Comparison of ENCODE assay signal across 8 mouse cellular contexts in genomic region chr13:60480731-60481431, GRCm38 (mm10).
A peak's percentile ranks its signal among the peaks of the same experiment; 100 is the strongest.
DNase-seq lines count a peak whose midpoint lies in the region; ATAC-seq and TF ChIP-seq lines count a peak whose summit lies in the region.

No protein-coding gene starts in this region.

- 6% methylated on average over 21 of the region's 21 CpGs for WGBS in forebrain, embryonic 10.5 days
- WGBS in intestine, embryonic 16.5 days = 8% methylated on average over 21 of the region's 21 CpGs
- 9% methylated on average over 21 of the region's 21 CpGs for WGBS in lung, embryonic 16.5 days

- intact Hi-C loops in gastrocnemius, adult 2 months (cut with DNase I) = no loop called here

- H3K4me3 ChIP-seq in gastrocnemius, adult 2 months = peak overlapping the region; percentile 65
- H3K4me3 ChIP-seq in forebrain, embryonic 10.5 days = peak overlapping the region; percentile 39
- H3K4me3 ChIP-seq in intestine, embryonic 16.5 days (ENCODE audit: low read length) = peak overlapping the region; percentile 39
- peak overlapping the region; percentile 29 for H3K4me3 ChIP-seq in lung, embryonic 16.5 days (ENCODE audit: low read length)

- peak; percentile 66 for ATAC-seq in intestine, embryonic 16.5 days
- ATAC-seq in lung, embryonic 16.5 days (ENCODE audit: low read depth) = peak; percentile 58

- peaks cover 28% of the 10 kb centered on the region for H3K4me1 ChIP-seq in forebrain, embryonic 10.5 days
- H3K4me1 ChIP-seq in intestine, embryonic 16.5 days (ENCODE audit: control insufficient read depth, insufficient read depth, low read length) = peaks cover 20% of the 10 kb centered on the region
- H3K4me1 ChIP-seq in lung, embryonic 16.5 days (replicated peaks; ENCODE audit: control insufficient read depth, insufficient read depth, low read length) = peaks cover 19% of the 10 kb centered on the region

- H3K9me3 ChIP-seq in forebrain, embryonic 10.5 days = peaks cover 11% of the 10 kb centered on the region; the same call in 1 of the 2 replicates
- H3K9me3 ChIP-seq in intestine, embryonic 16.5 days (ENCODE audit: control insufficient read depth, low read length) = no peaks in the 10 kb centered on the region
- no peaks in the 10 kb centered on the region for H3K9me3 ChIP-seq in lung, embryonic 16.5 days (ENCODE audit: control insufficient read depth, low read length)

- H3K27ac ChIP-seq in gastrocnemius, adult 2 months = peak overlapping the region; percentile 69
- H3K27ac ChIP-seq in forebrain, embryonic 10.5 days = peak overlapping the region; percentile 74
- peak overlapping the region; percentile 53; the same call in 1 of the 2 replicates for H3K27ac ChIP-seq in intestine, embryonic 16.5 days (ENCODE audit: low read length)
- peak overlapping the region; percentile 50 for H3K27ac ChIP-seq in lung, embryonic 16.5 days (ENCODE audit: low read length)

- TF ChIP-seq CTCF in gastrocnemius, adult 2 months (IDR thresholded peaks at IDR 0.05) = no peak

- H3K9ac ChIP-seq in intestine, embryonic 16.5 days (ENCODE audit: low read depth, low read length) = peak overlapping the region; percentile 25; the same call in 1 of the 2 replicates
- peak overlapping the region; percentile 51 for H3K9ac ChIP-seq in lung, embryonic 16.5 days (ENCODE audit: low read length)

- DNase-seq in gastrocnemius, adult 2 months = peak; percentile 44
- DNase-seq in gastrocnemius, adult 8-10 months (ENCODE audit: low spot score in 2 of 2) = no peak
- DNase-seq in forebrain, embryonic 10.5 days (ENCODE audit: extremely low spot score, low spot score) = peak; percentile 31
- DNase-seq in yolk sac, embryonic 10.5 days (ENCODE audit: low spot score) = peak; percentile 72
- no peak for DNase-seq in cerebellum, adult 11-12 months
- DNase-seq in ovary, postnatal 14 days (ENCODE audit: low spot score) = no peak

- no peaks in the 10 kb centered on the region for H3K36me3 ChIP-seq in forebrain, embryonic 10.5 days (replicated peaks)
- H3K36me3 ChIP-seq in intestine, embryonic 16.5 days (ENCODE audit: control insufficient read depth, insufficient read depth, low read length) = no peaks in the 10 kb centered on the region
- H3K36me3 ChIP-seq in lung, embryonic 16.5 days (ENCODE audit: control insufficient read depth, insufficient read depth, low read length) = no peaks in the 10 kb centered on the region

- peak overlapping the region; percentile 65 for H3K4me2 ChIP-seq in intestine, embryonic 16.5 days (ENCODE audit: low read depth, low read length)
- H3K4me2 ChIP-seq in lung, embryonic 16.5 days (ENCODE audit: low read depth, low read length) = peak overlapping the region; percentile 55

- H3K27me3 ChIP-seq in forebrain, embryonic 10.5 days (ENCODE audit: poor library complexity, severe bottlenecking) = peaks cover 43% of the 10 kb centered on the region
- no peaks in the 10 kb centered on the region for H3K27me3 ChIP-seq in intestine, embryonic 16.5 days (replicated peaks; ENCODE audit: control insufficient read depth, insufficient read depth, low read length)
- no peaks in the 10 kb centered on the region; the same call in 1 of the 2 replicates for H3K27me3 ChIP-seq in lung, embryonic 16.5 days (ENCODE audit: control insufficient read depth, insufficient read depth, low read depth, low read length)

Comparison
In these comparisons a context has a peak if more than half of its experiments do, and no peak if none do; other contexts are left out.
1. DNase-seq: peak in gastrocnemius, adult 2 months (single experiment), forebrain, embryonic 10.5 days (single experiment) and yolk sac, embryonic 10.5 days (single experiment); none in gastrocnemius, adult 8-10 months (0 of 2), cerebellum, adult 11-12 months (single experiment) and ovary, postnatal 14 days (single experiment).
2. Peak in every context shown above with its lines, with median percentiles within 50 percentile points of each other: H3K27ac ChIP-seq and H3K4me3 ChIP-seq.